Mouse (Mus musculus): ENCODE data around the gene Trak1. TPM values are rescaled to one million over a fixed set of nuclear protein-coding genes. Genes with fewer than 3 reads are reported as not detected.

The Trak1 gene
- polyA plus RNA-seq, 1 experiment from 2014 or later, result 40.3 TPM

DNA sequence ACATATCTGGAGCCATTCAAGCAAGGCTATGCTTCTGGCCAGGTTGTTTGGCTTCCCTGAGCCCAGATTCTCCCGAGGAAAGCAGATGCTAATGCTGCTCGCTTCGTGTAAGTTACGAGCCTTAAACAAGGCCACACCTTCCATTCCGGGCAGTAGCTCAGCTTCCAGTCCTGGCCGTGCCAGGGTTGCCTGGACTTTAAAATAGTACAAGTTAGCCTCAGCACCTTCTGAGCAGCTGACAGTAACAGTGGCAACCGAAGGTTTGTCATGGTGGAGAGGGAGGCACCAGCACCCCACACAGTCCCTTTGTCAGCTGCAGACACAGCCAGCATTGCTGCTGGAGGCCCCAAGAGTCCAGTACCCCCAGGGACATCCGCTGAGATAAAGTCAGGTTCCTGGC, 61.1 kb downstream of the Trak1 start:
- no peak for ATAC-seq

DNA sequence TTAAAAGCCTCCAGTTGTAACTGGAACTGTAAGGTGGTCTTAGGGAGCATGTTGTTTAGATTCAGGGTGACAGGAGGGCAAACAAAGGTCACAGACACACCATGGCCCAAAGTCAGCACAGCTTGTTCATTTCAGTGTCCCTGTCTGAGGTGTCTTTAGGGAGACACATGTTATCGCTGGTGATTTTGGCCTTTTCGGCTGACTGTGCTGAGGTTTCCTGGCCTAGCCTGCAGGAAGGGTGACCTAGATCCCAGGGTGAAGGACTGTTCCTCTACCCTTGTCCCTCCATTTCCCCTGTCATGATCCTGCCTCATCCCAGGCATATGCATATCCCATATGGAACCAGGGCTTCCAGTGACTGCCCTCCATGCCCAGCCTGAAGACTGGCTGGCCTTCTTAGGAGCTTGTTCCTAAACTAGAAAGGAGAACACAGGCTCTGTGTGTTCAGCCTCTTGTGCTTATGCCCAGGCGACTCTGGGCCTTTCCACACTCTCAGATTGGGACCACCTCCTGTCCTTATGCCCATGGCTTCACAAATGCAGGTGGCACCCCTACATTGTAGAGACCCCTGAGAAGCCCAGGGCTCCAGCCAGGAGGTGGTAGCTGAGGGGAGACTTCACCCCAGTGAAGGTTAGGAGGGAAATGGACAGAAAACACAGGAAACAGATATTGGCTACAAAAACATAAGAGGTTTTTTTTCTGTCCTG, 62.1 kb downstream of the Trak1 start:
- WGBS, result 79% methylated on average over 3 of the region's 3 CpGs
- Histone ChIP-seq H3K27ac (ENCODE audit: low read depth, low read length) (peak overlapping the region; percentile 92), H3K27me3 (replicated peaks; ENCODE audit: control insufficient read depth, insufficient read depth, low read length) (no peaks in the 10 kb centered on the region), H3K9ac (ENCODE audit: low read length) (peak overlapping the region; percentile 29), H3K4me3 (ENCODE audit: low read depth, low read length) (no peak overlapping the region), H3K9me3 (replicated peaks; ENCODE audit: control insufficient read depth, low read length) (no peaks in the 10 kb centered on the region), H3K36me3 (ENCODE audit: control insufficient read depth, insufficient read depth, low read length) (peaks cover 3% of the 10 kb centered on the region; the same call in 1 of the 2 replicates), H3K4me1 (ENCODE audit: control insufficient read depth, insufficient read depth, low read length) (peaks cover 36% of the 10 kb centered on the region), H3K4me2 (ENCODE audit: low read length) (no peak overlapping the region)
- ATAC-seq (no peak), DNase-seq (ENCODE audit: low spot score) (no peak)

More for the DNA sequence above, 61.1 kb downstream of the Trak1 start:
- DNase-seq (ENCODE audit: low spot score), result no peak
- H3K9ac ChIP-seq (ENCODE audit: low read length), result 0 out of 2 replicates have a peak overlapping the region, but pooled peaks have one; percentile 8
- H3K27ac ChIP-seq (ENCODE audit: low read depth, low read length), result no peak overlapping the region
- WGBS, result 61% methylated on average over 8 of the region's 8 CpGs
- no peak overlapping the region for H3K4me2 ChIP-seq (ENCODE audit: low read length)
- H3K9me3 ChIP-seq (replicated peaks; ENCODE audit: control insufficient read depth, low read length), result no peaks in the 10 kb centered on the region
- no peaks in the 10 kb centered on the region for H3K36me3 ChIP-seq (ENCODE audit: control insufficient read depth, insufficient read depth, low read length)
- no peak overlapping the region for H3K4me3 ChIP-seq (ENCODE audit: low read depth, low read length)
- H3K4me1 ChIP-seq (ENCODE audit: control insufficient read depth, insufficient read depth, low read length), result peaks cover 36% of the 10 kb centered on the region
- H3K27me3 ChIP-seq (replicated peaks; ENCODE audit: control insufficient read depth, insufficient read depth, low read length), result no peaks in the 10 kb centered on the region

DNA sequence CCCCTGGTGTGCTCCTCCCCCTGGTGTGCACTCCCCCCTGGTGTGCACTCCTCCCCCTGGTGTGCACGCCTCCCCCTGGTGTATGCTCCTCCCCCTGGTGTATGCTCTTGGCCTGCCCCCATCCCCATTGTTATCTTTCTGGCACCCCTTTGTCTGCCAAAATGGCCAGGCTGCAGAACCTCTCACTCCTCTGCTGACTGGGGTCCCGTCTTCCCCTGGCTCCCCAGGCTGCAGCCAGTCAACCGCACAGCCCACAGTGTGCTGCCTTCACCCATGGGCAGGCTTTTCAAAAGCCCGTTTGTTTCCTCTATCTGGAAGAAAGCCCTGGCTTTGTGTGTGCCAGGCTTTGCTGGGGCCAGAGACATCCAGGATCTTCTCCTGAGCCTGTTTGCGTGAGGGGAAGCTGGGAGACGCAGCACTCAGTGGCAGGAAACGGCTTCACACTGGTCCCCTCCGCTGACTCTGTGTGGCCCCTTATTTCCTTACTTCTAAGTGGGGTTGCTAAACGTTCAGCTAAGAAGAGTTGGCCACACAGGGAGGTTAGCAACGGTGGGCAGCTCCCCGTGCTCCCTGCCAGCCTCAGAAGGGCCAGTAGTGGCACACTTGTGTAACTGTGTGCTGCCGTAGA, 63.1 kb downstream of the Trak1 start:
- peak overlapping the region; percentile 29 for H3K4me2 ChIP-seq (ENCODE audit: low read length)
- H3K4me3 ChIP-seq (ENCODE audit: low read depth, low read length), result no peak overlapping the region
- peaks cover 32% of the 10 kb centered on the region for H3K4me1 ChIP-seq (ENCODE audit: control insufficient read depth, insufficient read depth, low read length)
- H3K9me3 ChIP-seq (replicated peaks; ENCODE audit: control insufficient read depth, low read length), result no peaks in the 10 kb centered on the region
- H3K27ac ChIP-seq (ENCODE audit: low read depth, low read length), result peak overlapping the region; percentile 92
- peak; percentile 83 for ATAC-seq
- DNase-seq (ENCODE audit: low spot score), result peak; percentile 82
- H3K36me3 ChIP-seq (ENCODE audit: control insufficient read depth, insufficient read depth, low read length), result peaks cover 10% of the 10 kb centered on the region; the same call in 1 of the 2 replicates
- 3% methylated on average over 11 of the region's 12 CpGs for WGBS
- H3K9ac ChIP-seq (ENCODE audit: low read length), result peak overlapping the region; percentile 55
- no peaks in the 10 kb centered on the region for H3K27me3 ChIP-seq (replicated peaks; ENCODE audit: control insufficient read depth, insufficient read depth, low read length)

DNA sequence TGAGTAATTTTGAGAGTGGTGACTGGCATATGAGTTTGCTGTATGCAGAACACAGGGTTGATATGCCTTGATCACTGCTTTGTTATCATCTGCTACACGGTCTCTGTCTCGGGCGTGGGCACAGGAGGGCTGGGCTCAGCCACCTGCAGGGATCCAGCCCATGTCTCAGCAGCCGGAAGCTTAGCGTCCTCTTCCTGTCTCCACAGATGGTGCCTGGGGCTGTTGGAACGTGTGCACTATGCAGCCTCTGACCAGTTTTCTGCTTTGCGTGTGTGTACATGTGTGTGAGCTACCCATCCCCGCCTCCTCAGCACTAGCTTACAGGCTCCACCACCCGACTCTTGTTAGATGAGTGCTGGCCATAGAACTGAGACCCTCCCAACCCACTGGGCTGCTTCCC, 63.7 kb downstream of the Trak1 start:
- no peaks in the 10 kb centered on the region for H3K9me3 ChIP-seq (replicated peaks; ENCODE audit: control insufficient read depth, low read length)
- H3K36me3 ChIP-seq (ENCODE audit: control insufficient read depth, insufficient read depth, low read length), result peaks cover 11% of the 10 kb centered on the region; the same call in 1 of the 2 replicates
- H3K27me3 ChIP-seq (replicated peaks; ENCODE audit: control insufficient read depth, insufficient read depth, low read length), result no peaks in the 10 kb centered on the region
- 38% methylated on average over 9 of the region's 9 CpGs for WGBS
- H3K9ac ChIP-seq (ENCODE audit: low read length), result peak overlapping the region; percentile 55
- ATAC-seq (peak; percentile 35), DNase-seq (ENCODE audit: low spot score) (peak; percentile 58)
- H3K27ac ChIP-seq (ENCODE audit: low read depth, low read length), result peak overlapping the region; percentile 92
- no peak overlapping the region for H3K4me3 ChIP-seq (ENCODE audit: low read depth, low read length)
- peaks cover 34% of the 10 kb centered on the region for H3K4me1 ChIP-seq (ENCODE audit: control insufficient read depth, insufficient read depth, low read length)
- H3K4me2 ChIP-seq (ENCODE audit: low read length), result peak overlapping the region; percentile 29

DNA sequence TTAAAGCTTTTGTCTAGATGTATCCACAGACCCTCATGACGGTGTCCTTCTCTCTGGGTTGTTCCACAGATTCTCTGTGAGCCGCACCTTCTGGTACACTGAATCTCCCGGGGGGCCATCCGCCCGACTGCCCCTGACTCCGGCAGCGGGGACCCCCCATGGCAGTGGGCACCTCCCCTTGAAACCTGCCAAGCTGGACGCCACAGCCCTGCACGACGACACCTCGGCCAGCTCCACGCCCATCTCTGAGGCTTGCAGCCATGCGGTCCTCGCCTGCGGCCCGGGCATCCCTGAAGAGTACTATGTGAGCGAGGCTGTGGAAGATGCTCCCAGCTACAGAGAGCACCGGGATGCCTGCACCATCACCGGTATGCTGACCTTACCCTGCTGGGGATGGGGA, 66.6 kb downstream of the Trak1 start:
- H3K9me3 ChIP-seq (replicated peaks; ENCODE audit: control insufficient read depth, low read length), result no peaks in the 10 kb centered on the region
- peaks cover 41% of the 10 kb centered on the region for H3K4me1 ChIP-seq (ENCODE audit: control insufficient read depth, insufficient read depth, low read length)

DNA sequence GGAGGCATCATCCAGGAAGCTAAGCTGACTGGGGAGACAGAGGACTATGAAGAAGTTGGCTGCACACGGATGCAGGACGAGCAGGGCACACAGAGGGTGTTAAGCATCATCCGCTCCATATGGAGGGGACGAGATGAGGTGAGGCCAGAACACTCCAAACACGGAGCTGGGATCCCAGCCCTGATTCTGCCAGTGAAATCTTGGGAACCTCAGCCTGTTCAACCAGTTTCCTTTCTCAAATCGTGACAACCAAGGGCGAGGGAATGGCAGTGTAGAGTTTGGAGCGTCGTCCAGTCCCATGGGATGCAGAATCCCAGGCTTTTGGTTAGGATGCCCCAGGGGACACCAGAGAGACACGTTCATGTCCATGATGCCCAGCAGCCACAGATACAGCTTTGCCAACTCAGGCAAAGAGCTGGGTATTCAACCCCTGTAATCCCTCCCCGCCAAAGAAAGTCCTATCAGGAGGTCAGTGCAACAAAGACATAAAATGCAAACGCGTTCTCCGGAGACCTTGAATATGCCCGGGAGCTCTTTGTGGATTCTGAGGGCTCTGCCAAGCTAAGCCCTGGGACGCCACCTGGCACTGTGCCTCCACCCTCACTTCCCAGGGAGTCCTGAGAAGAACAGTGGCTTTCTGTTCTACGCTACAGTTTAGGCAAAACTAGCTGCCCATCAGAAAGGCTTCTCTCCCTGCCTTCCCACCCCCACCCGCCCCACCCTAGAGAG, 69.0 kb downstream of the Trak1 start:
- H3K4me3 ChIP-seq (ENCODE audit: low read depth, low read length), result 0 out of 2 replicates have a peak overlapping the region, but pooled peaks have one; percentile 5
- no peaks in the 10 kb centered on the region for H3K9me3 ChIP-seq (replicated peaks; ENCODE audit: control insufficient read depth, low read length)
- peak overlapping the region; percentile 41 for H3K4me2 ChIP-seq (ENCODE audit: low read length)
- peaks cover 33% of the 10 kb centered on the region for H3K4me1 ChIP-seq (ENCODE audit: control insufficient read depth, insufficient read depth, low read length)
- H3K9ac ChIP-seq (ENCODE audit: low read length), result peak overlapping the region; percentile 49
- H3K27me3 ChIP-seq (replicated peaks; ENCODE audit: control insufficient read depth, insufficient read depth, low read length), result no peaks in the 10 kb centered on the region
- H3K27ac ChIP-seq (ENCODE audit: low read depth, low read length), result peak overlapping the region; percentile 92
- 27% methylated on average over 18 of the region's 18 CpGs for WGBS
- H3K36me3 ChIP-seq (ENCODE audit: control insufficient read depth, insufficient read depth, low read length), result peaks cover 11% of the 10 kb centered on the region; the same call in 1 of the 2 replicates
- DNase-seq (ENCODE audit: low spot score), result peak; percentile 89
- peak; percentile 67 for ATAC-seq

More for the DNA sequence above, 66.6 kb downstream of the Trak1 start:
- ATAC-seq (no peak), DNase-seq (ENCODE audit: low spot score) (no peak)
- H3K27me3 ChIP-seq (replicated peaks; ENCODE audit: control insufficient read depth, insufficient read depth, low read length), result no peaks in the 10 kb centered on the region
- 0 out of 2 replicates have a peak overlapping the region, but pooled peaks have one; percentile 1 for H3K27ac ChIP-seq (ENCODE audit: low read depth, low read length)
- 77% methylated on average over 19 of the region's 19 CpGs for WGBS
- no peak overlapping the region for H3K4me3 ChIP-seq (ENCODE audit: low read depth, low read length)
- H3K36me3 ChIP-seq (ENCODE audit: control insufficient read depth, insufficient read depth, low read length), result peaks cover 11% of the 10 kb centered on the region; the same call in 1 of the 2 replicates
- no peak overlapping the region for H3K4me2 ChIP-seq (ENCODE audit: low read length)
- H3K9ac ChIP-seq (ENCODE audit: low read length), result no peak overlapping the region

DNA sequence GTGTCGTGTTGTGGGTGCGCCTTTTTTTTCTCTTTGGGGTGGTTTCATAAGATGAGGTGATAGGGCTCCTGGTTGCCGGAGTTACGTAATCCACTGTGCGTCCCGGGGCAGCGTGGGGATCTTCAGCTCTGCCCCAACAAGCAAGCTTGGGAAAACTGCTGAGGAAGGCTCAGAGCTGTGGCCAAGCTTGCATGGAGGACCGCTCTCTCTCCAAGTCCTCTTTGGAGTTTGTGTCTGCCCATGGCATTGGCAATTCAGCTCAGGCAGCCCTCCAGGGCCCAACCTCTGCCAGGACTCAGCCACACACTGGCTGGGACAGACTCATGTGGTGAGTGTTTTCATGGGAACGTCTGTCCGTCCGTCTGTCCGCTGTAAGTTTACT, 69.6 kb downstream of the Trak1 start:
- 45% methylated on average over 10 of the region's 12 CpGs for WGBS
- H3K36me3 ChIP-seq (ENCODE audit: control insufficient read depth, insufficient read depth, low read length), result peaks cover 11% of the 10 kb centered on the region; the same call in 1 of the 2 replicates
- H3K9me3 ChIP-seq (replicated peaks; ENCODE audit: control insufficient read depth, low read length), result no peaks in the 10 kb centered on the region
- H3K4me3 ChIP-seq (ENCODE audit: low read depth, low read length), result peak overlapping the region; percentile 5; the same call in 1 of the 2 replicates
- DNase-seq (ENCODE audit: low spot score) (peak; percentile 67), ATAC-seq (peak; percentile 11)
- H3K27me3 ChIP-seq (replicated peaks; ENCODE audit: control insufficient read depth, insufficient read depth, low read length), result no peaks in the 10 kb centered on the region
- peak overlapping the region; percentile 41 for H3K4me2 ChIP-seq (ENCODE audit: low read length)
- peak overlapping the region; percentile 49 for H3K9ac ChIP-seq (ENCODE audit: low read length)
- peaks cover 33% of the 10 kb centered on the region for H3K4me1 ChIP-seq (ENCODE audit: control insufficient read depth, insufficient read depth, low read length)
- peak overlapping the region; percentile 92 for H3K27ac ChIP-seq (ENCODE audit: low read depth, low read length)

DNA sequence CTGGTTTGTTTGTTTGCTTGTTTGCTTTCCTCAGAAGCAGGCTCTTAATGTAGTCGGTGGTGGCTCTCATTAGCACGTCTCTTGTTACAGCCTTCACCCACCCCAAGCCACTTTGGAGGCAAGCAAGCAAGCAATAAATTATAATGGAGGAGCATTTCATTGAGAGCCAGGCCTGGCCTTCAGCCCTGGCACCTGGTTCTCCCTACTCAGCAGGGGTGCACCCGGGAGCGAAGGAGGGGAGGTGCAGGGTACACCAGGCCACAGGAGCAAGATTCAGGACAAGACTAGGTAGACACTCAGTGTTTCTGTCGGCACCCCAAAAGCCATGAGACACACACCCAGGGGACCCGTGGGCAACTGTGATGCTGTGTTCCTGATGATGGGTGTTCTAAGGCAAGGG, 72.3 kb downstream of the Trak1 start:
- Histone ChIP-seq H3K4me1 (ENCODE audit: control insufficient read depth, insufficient read depth, low read length) (peaks cover 49% of the 10 kb centered on the region), H3K4me2 (ENCODE audit: low read length) (no peak overlapping the region), H3K9ac (ENCODE audit: low read length) (no peak overlapping the region), H3K36me3 (ENCODE audit: control insufficient read depth, insufficient read depth, low read length) (0 out of 2 replicates have a peak, but pooled peaks cover 6% of the 10 kb centered on the region), H3K27me3 (replicated peaks; ENCODE audit: control insufficient read depth, insufficient read depth, low read length) (no peaks in the 10 kb centered on the region), H3K27ac (ENCODE audit: low read depth, low read length) (no peak overlapping the region), H3K9me3 (replicated peaks; ENCODE audit: control insufficient read depth, low read length) (no peaks in the 10 kb centered on the region), H3K4me3 (ENCODE audit: low read depth, low read length) (no peak overlapping the region)
- DNase-seq (ENCODE audit: low spot score), result no peak
- 59% methylated on average over 6 of the region's 6 CpGs for WGBS
- ATAC-seq, result no peak
